Mouse (Mus musculus): Measurements from ENCODE around the gene Fermt3.
A peak's percentile ranks its signal among the peaks of the same experiment; 100 is the strongest.
"Not testable (repeated sequence)": the region's sequence is repeated elsewhere in the genome, so short reads cannot be mapped to it uniquely, and the experiment has no call there.

Gene Fermt3

DNA sequence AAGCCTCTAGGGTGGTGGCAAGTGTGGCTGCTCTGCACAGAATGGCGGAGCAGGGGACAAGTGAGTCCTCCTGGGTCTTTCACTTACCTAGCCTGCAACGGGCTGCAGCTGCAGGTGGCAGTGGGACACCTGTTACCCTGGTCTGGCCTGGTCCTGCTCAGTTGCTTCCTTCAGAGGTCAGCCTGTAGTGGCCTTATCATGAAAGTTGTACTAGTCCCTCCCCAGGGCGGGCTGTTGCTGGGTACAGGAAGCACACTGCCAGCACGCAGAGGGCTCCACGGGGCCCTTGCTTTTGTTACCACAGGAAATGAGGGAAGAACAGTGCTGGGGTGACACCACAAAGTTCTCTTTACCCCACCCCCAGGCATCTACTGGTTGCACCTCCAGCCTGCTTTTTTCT, at the start of gene Fermt3:
Fermt3 (minus strand) TSS at position 279 of the 400 bp plus-strand sequence.
- no peak for DNase-seq (ENCODE audit: low spot score in 2 of 2)

DNA sequence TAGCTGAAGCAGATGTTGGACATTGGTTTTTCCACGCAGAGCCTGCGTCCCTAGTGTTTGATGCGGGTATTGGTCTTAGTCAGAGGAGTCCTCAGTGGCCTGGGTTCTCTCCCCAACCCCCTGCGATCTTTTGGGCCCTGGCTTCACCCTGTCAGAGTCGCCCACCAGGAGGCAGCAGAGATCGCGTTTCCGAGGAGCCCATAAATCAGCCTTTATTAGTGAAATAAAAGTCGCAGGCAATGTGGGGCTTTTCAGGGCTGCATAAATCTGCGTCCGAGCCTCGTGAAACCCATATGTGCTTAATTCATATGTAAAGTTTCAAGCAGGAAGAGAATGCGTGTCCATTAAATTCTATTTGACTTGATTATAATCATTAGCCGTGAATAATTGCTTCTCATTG, 48.9 kb upstream of the Fermt3 start:
- peak; percentile 78 to 80 for DNase-seq (ENCODE audit: low spot score in 2 of 2)

DNA sequence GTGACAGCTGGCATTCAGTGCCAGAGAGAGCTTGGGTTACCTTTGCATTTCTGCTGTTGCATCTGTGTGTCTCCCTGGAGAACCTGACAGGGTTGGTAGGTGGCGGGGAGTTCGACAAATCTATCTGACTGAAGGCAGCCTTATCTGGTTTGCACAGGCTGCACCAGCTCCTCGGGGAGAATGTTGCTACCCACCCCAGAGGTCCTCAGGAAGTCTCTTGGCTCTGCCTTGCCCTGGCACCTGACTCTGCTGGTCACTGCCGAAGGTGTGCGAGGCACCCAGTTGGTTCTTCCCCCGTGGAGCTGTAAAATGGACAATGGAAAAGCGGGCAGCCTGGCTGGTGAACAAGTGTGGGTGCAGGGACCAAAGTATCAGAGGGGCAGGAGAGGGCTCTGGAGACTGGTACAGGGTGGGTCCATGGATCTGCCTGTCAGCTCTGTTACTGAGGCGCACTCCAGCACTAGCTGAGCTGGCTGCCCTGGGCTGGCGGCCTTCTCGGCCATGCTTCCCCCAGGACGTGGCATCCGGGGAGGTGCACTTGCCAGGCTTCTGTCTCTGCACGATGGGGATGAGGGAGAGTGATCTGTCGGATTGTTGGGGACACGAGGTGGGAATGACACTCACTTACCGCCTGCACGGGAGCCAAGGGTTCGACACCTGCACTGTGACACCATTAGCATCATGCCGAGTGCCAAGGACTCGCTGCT, 48.2 kb upstream of the Fermt3 start:
- DNase-seq (ENCODE audit: low spot score in 2 of 2), result no peak

DNA sequence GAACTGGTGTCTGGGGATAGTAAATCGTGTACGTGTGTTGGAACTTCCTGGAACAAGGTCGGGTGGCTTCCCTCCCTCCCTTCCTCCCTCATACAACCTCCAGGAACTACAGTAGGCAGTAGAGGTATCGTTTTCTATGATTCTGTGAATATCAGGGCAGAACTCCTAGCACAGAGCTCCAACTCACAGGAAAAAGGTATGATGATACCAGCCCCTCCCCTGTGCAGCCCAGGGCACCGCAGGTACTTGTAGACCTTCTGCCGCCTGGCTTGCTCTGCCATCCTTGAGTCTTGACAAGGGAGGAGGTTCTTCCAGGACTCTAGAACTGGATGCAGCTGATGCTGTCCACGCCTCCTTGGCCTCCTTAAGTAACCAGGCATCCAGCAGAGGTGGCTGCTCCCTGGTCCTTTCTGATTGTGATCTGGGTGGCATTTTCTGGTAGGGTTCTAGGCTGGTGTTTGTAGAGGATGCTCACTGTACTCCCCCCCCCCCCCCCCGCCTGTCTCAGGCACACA, 47.6 kb upstream of the Fermt3 start:
- no peak for DNase-seq (ENCODE audit: low spot score in 2 of 2)

DNA sequence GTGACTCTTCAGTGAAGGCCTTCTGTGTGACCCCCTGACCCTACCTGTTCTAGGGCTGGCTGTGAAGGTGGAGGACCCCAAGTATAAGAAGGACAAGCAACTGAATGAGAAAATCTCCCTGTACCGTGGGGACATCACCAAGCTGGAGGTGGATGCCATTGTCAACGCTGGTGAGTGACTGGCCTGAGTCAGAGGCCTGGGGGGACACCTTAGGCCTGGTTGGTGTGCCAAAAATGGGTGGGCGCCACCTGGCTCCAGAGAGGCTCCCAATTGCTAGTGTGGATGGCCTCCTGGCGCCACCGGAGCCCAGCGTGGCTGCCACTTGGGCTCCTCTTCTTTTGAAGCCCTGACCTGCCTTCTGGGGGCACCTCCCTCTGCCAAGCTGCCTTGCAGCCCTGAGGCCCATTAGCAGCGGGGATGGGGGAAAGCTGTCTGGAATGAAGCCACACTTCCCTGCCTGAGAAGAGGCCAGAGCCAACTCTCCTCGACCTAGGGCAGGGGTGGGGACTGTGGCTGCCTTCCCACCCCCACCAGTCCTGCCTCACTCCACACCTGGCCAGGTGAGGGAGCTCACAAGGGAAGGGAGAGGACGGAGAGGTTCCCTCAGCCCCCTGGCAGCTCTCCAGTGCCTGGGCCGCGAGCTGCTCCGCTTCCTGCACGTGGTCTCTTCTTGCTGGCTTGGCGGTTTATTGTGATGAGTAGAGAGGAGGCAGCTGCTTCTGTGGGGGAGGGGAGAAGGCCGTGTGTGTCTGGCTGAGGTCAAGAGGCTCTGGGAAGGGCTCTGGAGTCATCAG, 47.0 kb upstream of the Fermt3 start:
- no peak for DNase-seq (ENCODE audit: low spot score in 2 of 2)

DNA sequence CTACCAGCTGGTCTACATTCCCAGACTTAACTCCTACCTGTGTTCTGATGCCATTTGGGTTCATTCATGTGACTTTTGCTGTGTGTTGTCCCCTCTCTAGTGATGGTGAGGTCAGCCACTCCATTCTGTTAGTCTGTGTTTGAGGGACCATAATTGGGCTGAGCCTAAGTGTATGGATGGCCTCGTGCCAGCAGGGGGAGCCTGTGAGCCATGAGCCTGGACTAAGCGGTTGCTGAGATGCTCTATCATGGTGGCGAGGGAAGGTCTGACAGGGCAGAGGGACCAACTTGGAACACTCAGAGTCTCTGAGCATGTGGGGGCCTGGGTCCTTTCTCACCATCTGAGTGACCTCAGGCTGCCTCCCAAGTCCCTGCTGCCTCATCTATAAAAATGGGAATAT, 45.3 kb upstream of the Fermt3 start:
- DNase-seq (ENCODE audit: low spot score in 2 of 2), result peak; percentile 76 to 82

DNA sequence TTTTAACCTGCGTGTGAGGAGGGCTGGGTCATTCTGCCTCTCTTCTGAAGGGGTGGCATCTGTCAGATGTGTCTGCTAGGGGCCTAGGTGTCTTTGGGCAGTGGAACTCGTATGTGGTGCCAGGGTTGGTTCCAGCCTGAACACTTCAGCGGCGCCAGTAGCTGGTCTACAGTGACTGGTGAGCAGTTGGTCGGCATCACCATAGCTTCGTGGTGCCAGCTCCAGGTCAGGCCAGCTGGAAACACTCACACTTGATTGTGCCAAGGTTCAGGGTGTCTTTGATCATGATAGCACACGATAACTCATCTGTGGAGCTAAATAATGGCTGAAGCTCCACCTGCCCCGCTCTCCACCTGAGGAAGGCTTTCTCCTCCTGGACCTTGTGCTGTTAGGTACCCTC, 43.6 kb upstream of the Fermt3 start:
- DNase-seq (ENCODE audit: low spot score in 2 of 2), result no peak

DNA sequence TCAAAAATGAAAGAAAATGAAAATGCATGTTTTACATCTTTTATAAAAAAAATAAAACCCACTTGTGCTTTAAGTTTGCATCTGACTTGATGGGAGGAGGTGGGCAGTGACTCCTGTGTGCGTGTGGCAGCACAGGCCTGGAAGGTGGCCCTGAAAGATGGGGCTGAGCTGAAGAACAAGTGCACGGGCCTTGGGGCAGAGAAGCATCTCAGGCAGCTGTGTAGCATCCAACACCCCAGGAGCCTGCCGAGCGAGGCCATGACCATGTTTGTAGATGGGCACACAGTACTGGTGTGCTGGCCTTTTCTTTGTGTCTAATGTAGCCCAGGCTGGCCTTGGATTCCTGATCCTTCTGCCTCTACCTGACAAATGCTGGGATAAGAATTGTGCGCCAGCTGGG, 42.8 kb upstream of the Fermt3 start:
- no peak for DNase-seq (ENCODE audit: low spot score in 2 of 2)

DNA sequence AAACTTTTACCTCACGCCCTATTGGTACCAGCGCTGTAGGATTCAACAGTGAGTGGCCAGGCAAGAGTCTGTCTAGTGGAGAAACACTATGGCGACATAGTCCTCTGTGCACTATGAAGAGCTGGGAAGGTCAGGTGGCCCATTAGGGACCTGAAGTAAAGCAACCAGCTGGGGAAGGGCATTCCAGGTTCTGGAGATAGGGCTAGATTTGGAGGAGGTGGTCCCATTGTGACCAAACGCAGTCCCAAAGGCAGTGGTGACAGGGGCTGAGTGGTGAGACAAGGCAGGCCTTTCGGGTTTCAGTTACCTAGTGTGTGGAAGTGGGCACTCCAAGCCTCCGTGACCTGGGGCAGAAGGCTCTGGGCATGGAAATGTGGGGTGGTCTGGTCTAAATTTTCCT, 39.3 kb upstream of the Fermt3 start:
- DNase-seq (ENCODE audit: low spot score in 2 of 2), result no peak

DNA sequence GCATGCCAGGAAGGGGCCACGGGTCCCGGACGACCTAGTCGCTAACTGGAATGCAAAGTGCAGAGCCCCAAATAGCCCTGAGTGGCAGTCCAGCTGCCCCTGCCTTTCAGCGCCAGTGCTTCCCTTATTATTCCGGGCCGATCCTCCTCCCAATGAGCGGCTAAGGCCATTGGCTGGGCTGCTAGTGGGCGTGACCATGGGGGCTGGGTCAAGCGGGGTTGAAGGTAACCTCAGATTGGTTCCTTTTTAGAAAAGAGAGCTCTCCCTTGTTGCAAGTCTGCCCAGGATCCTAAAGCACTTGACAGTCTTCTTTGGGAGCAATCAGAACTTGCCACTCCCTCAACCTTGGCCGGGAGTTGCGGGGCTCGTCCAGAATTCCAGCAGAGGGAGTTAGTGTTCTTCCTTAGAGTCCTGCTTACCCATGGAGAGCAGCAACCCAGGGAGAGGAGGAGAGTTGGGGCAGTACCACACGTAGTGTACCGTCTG, 38.5 kb upstream of the Fermt3 start:
- DNase-seq (ENCODE audit: low spot score in 2 of 2), result peak; percentile 78 to 88

DNA sequence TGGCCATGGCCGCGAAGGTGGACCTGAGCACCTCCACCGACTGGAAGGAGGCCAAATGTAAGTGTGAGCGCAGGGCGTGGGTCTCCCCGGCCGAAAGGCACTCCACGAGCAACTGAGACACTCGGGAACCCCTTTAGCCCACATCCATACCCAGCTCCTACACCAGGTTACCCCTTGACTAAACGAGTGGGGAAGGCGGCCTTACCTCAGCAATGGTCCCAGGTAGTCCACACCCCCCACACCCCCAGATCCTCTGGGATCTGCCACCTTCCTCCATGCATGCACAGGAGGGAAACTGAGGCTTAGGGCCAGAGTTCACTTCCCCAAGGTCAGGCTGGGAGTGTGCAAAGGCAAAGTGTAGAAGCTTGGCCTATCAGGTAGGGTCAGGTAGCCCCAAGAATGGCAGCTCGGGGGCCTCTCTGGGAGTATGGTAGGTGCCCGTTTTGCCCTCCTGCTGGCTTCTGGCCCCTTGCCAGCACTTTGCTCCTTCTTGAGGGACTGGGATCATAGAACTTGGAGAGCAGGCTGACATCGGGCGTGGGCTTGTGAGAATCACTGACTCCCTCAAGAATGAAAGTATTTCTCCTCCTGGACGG, 38.0 kb upstream of the Fermt3 start:
- peak in 1 of 2 experiments; percentile 66 for DNase-seq (ENCODE audit: low spot score in 2 of 2)

DNA sequence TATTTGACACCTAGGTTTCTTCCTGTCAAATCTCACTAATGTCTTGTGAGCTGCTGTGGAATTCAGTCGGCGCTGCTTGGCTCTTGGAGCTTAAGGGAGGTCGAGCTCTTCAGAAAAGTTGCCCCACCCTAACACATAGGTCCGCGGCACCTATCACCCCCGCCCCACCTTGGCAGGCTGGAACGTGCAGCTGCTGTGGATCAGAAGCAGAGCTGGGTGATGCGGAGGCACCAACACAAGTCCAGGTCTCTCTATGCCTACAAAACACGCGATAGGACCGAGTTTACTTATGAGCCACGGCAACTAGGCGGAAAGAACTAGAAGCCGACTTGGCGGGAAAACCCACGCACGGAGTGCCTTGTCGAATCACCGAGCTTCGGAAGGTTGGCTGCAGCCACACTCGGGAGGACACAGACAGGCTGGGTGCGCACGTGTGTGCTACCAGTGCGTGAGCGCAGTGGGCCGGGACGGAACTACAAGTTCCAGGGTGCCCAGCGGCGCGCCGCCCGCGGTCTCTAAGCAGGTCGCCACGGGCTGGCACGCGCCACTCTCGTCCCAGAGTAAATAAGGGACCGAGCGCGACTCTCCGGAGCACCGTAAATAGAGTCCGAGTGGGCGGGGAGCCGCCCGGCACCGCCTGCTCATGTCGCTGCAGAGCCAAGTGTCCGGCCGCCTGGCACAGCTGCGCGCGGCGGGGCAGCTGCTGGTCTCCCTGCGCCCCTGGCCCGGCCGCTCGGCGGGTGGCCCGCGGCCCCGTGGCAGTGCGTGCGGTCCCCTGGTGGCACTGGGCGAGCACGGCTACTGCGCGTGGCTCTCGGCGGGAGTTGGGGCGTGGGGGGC, 37.2 kb upstream of the Fermt3 start, which contains the start of gene Macrod1:
Macrod1 (plus strand) TSS at position 563 of the 840 bp plus-strand sequence.
- DNase-seq (ENCODE audit: low spot score in 2 of 2), result peak; percentile 61 to 83

DNA sequence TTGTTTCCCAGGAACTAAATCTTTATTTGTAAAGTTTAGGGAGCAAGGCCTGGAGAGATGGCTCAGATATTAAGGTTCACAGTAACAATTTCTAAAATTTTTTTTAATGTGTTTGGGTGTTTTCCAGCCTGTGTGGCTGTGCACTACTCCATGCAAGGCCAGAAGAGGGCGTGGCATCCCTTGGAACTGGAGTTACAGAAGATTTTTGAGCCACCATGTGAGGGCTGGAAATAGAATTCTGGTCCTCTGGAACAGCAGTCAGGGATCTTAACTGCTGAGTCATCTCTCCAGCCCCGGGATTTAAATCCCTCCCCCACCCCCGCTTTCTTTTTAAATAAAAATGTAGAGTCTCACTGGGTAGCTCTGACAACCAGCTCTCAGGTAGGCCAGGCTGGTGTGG, 35.9 kb upstream of the Fermt3 start:
- DNase-seq (ENCODE audit: low spot score in 2 of 2), result no peak

DNA sequence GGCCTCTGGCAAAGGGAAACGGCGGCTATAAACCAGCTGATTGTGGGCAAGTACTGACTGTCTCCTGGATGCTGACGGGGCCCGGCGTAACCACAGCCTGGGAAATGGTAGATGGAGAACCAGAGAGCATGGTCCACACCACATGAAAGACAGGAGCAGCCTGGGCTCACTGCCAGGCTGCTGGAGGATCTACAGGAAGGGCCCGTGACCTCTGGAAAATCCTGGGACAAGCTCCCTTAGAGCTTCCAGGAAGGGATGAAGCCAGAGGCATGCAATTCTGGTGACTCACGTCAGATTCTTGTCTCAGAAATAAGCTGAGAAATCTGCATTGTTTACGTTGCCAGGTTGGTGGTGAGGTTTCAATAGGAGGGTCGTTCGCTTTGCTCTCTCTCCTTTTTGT, 35.5 kb upstream of the Fermt3 start:
- DNase-seq (ENCODE audit: low spot score in 2 of 2), result no peak

DNA sequence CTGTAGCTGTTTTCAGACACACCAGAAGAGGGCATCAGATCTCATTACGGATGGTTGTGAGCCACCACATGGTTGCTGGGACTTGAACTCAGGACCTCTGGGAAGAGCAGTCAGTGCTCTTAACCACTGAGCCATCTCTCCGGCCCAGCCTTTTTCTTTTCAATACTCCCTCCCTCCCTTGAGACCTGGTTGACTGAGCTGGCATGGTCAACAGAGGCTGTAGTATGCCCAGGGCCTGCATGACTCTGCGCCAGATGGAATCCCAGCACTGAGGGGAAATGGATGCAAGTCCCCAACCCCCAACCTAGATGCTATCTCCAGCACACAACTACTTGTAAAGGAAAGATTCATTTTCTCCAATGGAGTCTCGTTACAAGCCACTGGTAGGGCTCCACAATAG, 34.1 kb upstream of the Fermt3 start:
- DNase-seq (ENCODE audit: low spot score in 2 of 2), result not testable (repeated sequence)

DNA sequence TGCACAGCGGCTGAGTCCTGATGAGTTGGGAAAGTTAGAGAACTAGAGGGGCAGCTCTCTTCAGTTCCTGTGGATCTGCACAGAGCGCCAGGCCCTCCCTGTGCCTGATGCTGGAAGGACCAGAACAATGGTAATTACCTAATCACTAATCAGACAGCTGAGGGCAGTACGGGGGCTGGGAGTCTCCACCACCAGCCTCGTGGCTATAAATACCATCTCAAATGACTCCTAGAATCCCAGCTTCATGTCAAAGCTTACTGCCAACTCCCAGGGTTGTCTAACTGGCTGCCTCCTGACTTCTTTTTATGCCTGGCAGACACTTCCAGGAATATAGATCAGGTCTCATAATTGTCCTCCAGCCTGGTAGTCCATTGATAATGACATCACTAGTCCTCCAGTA, 25.4 kb upstream of the Fermt3 start:
- no peak for DNase-seq (ENCODE audit: low spot score in 2 of 2)

DNA sequence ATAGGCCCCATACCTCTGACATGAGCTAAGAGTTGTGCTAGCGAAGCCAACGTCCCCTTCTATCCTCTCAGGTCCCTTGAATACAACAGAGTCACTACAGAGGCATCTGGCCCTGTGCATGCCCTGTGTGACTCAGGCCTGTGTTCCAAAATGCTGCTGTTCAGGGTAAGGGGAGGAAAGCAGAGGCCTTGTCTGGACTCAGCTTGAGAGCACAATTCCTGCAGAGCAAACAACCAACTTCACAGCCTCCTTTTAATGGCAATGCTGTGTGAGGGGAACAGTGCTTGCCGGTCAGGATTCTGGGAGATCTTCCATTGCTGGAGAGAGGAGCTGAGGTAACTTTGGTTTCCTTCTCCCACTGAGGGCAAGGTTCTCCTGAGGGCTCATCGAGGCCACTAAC, 25.0 kb upstream of the Fermt3 start:
- DNase-seq (ENCODE audit: low spot score in 2 of 2), result no peak

DNA sequence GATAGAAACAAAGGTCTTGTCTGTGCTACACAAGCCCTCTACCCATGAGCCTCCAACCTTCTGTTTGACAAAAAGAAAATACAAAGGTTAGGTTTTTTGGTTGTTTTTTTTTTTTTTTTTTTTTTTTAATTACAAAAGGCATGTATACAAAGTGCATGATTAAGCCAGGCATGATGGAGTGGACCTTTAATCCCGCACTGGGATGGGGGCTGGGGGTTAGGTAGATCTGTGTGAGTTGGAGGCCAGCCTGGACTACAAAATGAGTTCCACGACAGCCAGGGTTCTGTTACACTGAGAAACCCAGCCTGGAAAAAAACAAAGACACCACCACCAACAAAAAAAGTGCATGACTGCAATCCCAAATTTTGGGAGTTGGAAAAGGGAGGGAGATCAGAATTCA, 21.9 kb upstream of the Fermt3 start:
- no peak for DNase-seq (ENCODE audit: low spot score in 2 of 2)

DNA sequence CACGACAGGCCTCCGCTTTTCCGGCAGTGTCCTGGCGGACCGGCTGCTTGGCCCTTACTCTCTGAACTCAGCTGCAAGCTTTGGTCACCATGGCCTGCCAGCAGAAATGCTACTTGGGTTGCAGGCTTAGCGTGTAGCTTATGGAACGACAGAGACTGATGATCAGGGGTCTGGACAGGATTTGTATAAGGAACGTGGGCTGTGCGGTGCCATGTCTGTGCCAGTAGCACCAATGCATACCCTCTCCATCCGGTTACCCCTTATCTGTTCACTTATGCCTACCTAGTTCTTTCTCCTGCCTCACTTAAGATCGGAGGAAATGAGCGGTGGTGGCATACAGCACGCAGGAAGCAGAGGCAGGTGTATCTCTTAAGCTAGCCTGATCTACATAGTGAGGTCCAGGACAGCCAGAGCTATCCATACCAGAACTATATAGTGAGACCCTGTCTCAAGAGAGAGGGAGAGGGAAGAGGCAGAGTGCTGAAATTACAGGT, 21.4 kb upstream of the Fermt3 start:
- DNase-seq (ENCODE audit: low spot score in 2 of 2), result no peak

DNA sequence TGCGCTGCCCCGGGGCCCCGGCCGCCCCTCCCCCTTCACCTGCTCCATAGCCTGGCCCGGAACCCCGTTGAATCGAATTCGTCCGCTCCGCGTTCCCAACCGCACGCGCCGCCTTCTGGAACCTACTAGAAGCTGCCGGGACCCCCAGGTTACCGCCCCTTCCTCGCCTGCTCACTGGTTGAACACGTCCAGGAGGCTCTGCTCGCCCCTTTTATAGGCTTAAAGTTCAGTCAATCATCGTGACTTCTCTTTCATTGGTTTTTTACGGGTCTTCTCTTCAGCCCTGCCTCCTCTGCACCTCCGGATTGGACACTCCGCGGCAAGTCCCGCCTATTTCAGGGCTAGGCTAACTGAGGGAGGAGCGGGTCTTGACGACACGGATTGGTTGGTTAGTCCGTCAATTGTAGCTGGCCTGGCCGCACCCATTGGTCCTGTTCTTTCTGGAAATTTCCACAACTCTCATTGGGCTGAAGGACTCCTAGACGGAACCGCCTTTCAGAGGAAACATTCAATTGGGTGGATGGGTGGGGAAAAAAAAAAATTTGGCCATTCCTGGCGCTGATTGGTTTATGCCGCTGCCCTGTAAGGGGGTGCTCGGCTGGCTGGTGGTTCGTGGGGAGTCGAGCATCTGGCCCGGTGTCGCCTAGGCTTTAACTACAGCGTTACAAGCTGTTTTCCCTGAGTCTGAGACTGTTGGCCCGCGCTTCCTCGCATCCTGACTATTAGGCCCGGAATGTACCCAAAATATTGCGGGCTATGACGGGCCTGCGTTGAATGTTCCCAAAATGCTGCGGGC, 20.8 kb upstream of the Fermt3 start, which contains the start of gene Stip1:
Stip1 (minus strand) TSS at position 127 of the 796 bp plus-strand sequence.
- peak; percentile 98 to 99 for DNase-seq (ENCODE audit: low spot score in 2 of 2)

Measured in urinary bladder, postnatal 36 days (tissue).